ENCODE assay signal across 27 mouse cellular contexts in the genomic region with DNA sequence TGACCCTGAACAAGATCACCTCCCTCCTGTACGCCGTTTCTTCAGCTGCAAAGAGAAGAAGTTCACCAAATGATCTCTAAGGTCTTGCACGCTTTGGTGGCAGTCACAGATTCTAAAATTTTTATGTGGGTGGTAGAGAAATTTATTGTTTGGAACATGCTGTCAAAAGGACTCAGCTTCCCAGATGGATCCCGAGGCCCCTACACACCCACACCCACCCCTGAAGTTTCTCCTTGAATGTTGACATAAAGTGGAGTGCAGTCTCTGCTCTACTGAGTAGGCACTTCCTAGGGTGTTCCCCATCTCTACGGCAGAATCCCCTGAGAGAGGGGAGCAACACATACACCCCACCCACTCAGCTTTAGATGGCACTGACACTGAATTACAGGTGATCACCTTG.
"Had no signal": no experiment of that assay in that cellular context is flagged by ENCODE, and none has a peak within 500 bp of the region (broad histone marks: within the 10 kb centered on the region; RNA-seq: fewer than 3 reads in every experiment).

No protein-coding gene starts in this region.

- H3K9me3 ChIP-seq: heart, embryonic 13.5 days; heart, embryonic 15.5 days; hindbrain, embryonic 13.5 days; hindbrain, embryonic 15.5 days; kidney, embryonic 15.5 days; limb, embryonic 13.5 days; limb, embryonic 15.5 days; liver, embryonic 12.5 days had no signal

- H3K27ac ChIP-seq: heart, adult 2 months; hindbrain, embryonic 13.5 days; hindbrain, embryonic 15.5 days; hindbrain, postnatal 0 days; kidney, embryonic 15.5 days; kidney, postnatal 0 days; limb, embryonic 13.5 days; limb, embryonic 15.5 days; liver, embryonic 12.5 days; liver, embryonic 14.5 days had no signal

- H3K27me3 ChIP-seq: heart, embryonic 13.5 days; heart, embryonic 15.5 days; hindbrain, embryonic 13.5 days; hindbrain, embryonic 15.5 days; kidney, embryonic 15.5 days; limb, embryonic 13.5 days; limb, embryonic 15.5 days; liver, embryonic 12.5 days had no signal

- H3K9ac ChIP-seq: forebrain, postnatal 0 days; heart, embryonic 13.5 days; heart, embryonic 15.5 days; hindbrain, embryonic 13.5 days; hindbrain, embryonic 15.5 days; kidney, embryonic 15.5 days; limb, embryonic 13.5 days; limb, embryonic 15.5 days; liver, embryonic 12.5 days; liver, embryonic 14.5 days had no signal

- ATAC-seq: forebrain, postnatal 0 days; hindbrain, postnatal 0 days; intestine, embryonic 16.5 days; liver, embryonic 12.5 days had no signal

- H3K4me2 ChIP-seq: heart, embryonic 11.5 days; heart, embryonic 13.5 days; heart, embryonic 15.5 days; hindbrain, embryonic 13.5 days; hindbrain, embryonic 15.5 days; kidney, embryonic 15.5 days; limb, embryonic 13.5 days; limb, embryonic 15.5 days; liver, embryonic 12.5 days had no signal

- H3K36me3 ChIP-seq: heart, embryonic 13.5 days; heart, embryonic 15.5 days; hindbrain, embryonic 13.5 days; hindbrain, embryonic 15.5 days; kidney, embryonic 15.5 days; limb, embryonic 13.5 days; limb, embryonic 15.5 days; liver, embryonic 12.5 days had no signal

- H3K4me1 ChIP-seq: kidney, embryonic 15.5 days; liver, embryonic 12.5 days had no signal

- H3K4me3 ChIP-seq: heart, adult 2 months; heart, embryonic 13.5 days; heart, embryonic 15.5 days; hindbrain, embryonic 13.5 days; hindbrain, embryonic 15.5 days; kidney, embryonic 15.5 days; limb, embryonic 13.5 days; limb, embryonic 15.5 days; liver, embryonic 12.5 days had no signal

- DNase-seq: forebrain, postnatal 0 days; gastrocnemius, postnatal 14 days; gastrocnemius, postnatal 36 days; heart, adult 11 months; heart, adult 2 months; heart, postnatal 14 days; heart, postnatal 36 days; kidney, adult 11 months; kidney, adult 2 months; kidney, adult 9 months; kidney, postnatal 14 days; kidney, postnatal 36 days; layer of hippocampus, postnatal 36 days; left cerebral cortex, postnatal 4 days had no signal
